Mouse (Mus musculus) MEL (cell line): Measurements from ENCODE around the gene 4930415O20Rik. TPM values are rescaled to one million over a fixed set of nuclear protein-coding genes. Genes with fewer than 3 reads are reported as not detected.

Experiments used
- DNase-seq: peaks from one replicate; pipeline ENCODE4 v3.0.0; 2011; ENCODE audit warnings: low read depth, low spot score
- H3K27ac ChIP-seq: 2 replicates; pipeline ENCODE4 v1.5.1; 2012; ENCODE audit warnings: low read depth, mild to moderate bottlenecking, control low read depth, low read length, moderate library complexity; ENCODE audit not compliant: control insufficient read depth
- H3K27me3 ChIP-seq, 2 experiments: fragments of 150-350 bp in 1 of 2; sonication (generic) in 1 of 2; 2 replicates each; pipeline ENCODE4 v1.6.1; 2012; ENCODE audit warnings: low read length in 2 of 2, mild to moderate bottlenecking in 2 of 2, improper control_type of control experiment in 1 of 2, moderate library complexity in 1 of 2; ENCODE audit not compliant: insufficient read depth in 2 of 2, control insufficient read depth in 1 of 2
- H3K36me3 ChIP-seq, 2 experiments: 2 replicates each; pipeline ENCODE4 v1.6.1; 2012 to 2014; ENCODE audit warnings: low read length in 2 of 2, improper control_type of control experiment in 1 of 2, inconsistent platforms in 1 of 2, mild to moderate bottlenecking in 1 of 2; ENCODE audit not compliant: insufficient read depth in 2 of 2, control insufficient read depth in 1 of 2
- H3K4me1 ChIP-seq, 2 experiments: fragments of 150-350 bp in 1 of 2; sonication (generic) in 1 of 2; 2 replicates each; pipeline ENCODE4 v1.6.1; 2012; ENCODE audit warnings: low read length in 2 of 2, improper control_type of control experiment in 1 of 2, mild to moderate bottlenecking in 1 of 2; ENCODE audit not compliant: insufficient read depth in 2 of 2, control insufficient read depth in 1 of 2
- H3K4me3 ChIP-seq, 2 experiments: fragments of 150-350 bp in 1 of 2; sonication (generic) in 1 of 2; 2 replicates each; pipeline ENCODE4 v1.5.1; 2012; ENCODE audit warnings: low read depth in 2 of 2, low read length in 2 of 2, mild to moderate bottlenecking in 2 of 2, moderate library complexity in 2 of 2, control low read depth in 1 of 2, improper control_type of control experiment in 1 of 2; ENCODE audit not compliant: control insufficient read depth in 1 of 2, insufficient read depth in 1 of 2
- H3K79me2 ChIP-seq: 2 replicates; pipeline ENCODE4 v1.6.1; 2012; ENCODE audit warnings: mild to moderate bottlenecking, low read length, moderate library complexity; ENCODE audit not compliant: control insufficient read depth, poor library complexity, insufficient read depth
- H3K9ac ChIP-seq: 2 replicates; pipeline ENCODE4 v1.6.1; 2012; ENCODE audit warnings: low read depth, mild to moderate bottlenecking, control low read depth, low read length, moderate library complexity; ENCODE audit not compliant: control insufficient read depth, poor library complexity, severe bottlenecking
- H3K9me3 ChIP-seq: fragments of 150-350 bp; sonication (generic); replicated peaks from 2 replicates; pipeline ENCODE4 v1.6.1; 2012; ENCODE audit warnings: mild to moderate bottlenecking, low read length, improper control_type of control experiment, moderate library complexity; ENCODE audit not compliant: insufficient read depth
- BHLHE40 ChIP-seq: IDR thresholded peaks from 2 replicates; pipeline ENCODE4 v1.6.1; 2012; ENCODE audit warnings: low read depth, mild to moderate bottlenecking, inconsistent platforms, low read length, improper control_type of control experiment, borderline replicate concordance
- CHD1 ChIP-seq: IDR thresholded peaks from 2 replicates; pipeline ENCODE4 v1.6.1; 2012; ENCODE audit warnings: low read depth, mild to moderate bottlenecking, inconsistent platforms, low read length, improper control_type of control experiment
- CHD2 ChIP-seq: IDR thresholded peaks from 2 replicates; pipeline ENCODE4 v1.6.1; 2011; ENCODE audit warnings: low read length, improper control_type of control experiment
- CTCF ChIP-seq, 3 experiments: IDR thresholded peaks in 2 of 3; conservative IDR thresholded peaks in 1 of 3; 2 replicates each; pipeline ENCODE4 v1.5.1; 2011 to 2012; ENCODE audit warnings: low read length in 3 of 3, low read depth in 2 of 3, mild to moderate bottlenecking in 2 of 3, improper control_type of control experiment in 1 of 3, inconsistent platforms in 1 of 3, mixed read lengths in 1 of 3, moderate library complexity in 1 of 3; ENCODE audit not compliant: control insufficient read depth in 1 of 3, insufficient read depth in 1 of 3, poor library complexity in 1 of 3, severe bottlenecking in 1 of 3
- E2F4 ChIP-seq: IDR thresholded peaks from 2 replicates; pipeline ENCODE4 v1.6.1; 2011; ENCODE audit warnings: low read depth, low read length, improper control_type of control experiment, borderline replicate concordance
- ELF1 ChIP-seq: IDR thresholded peaks from 2 replicates; pipeline ENCODE4 v1.6.1; 2014; ENCODE audit warnings: low read depth, mild to moderate bottlenecking, inconsistent platforms, low read length, improper control_type of control experiment, moderate library complexity
- EP300 ChIP-seq, 2 experiments: IDR thresholded peaks; 2 replicates each; pipeline ENCODE4 v1.6.1; 2011; ENCODE audit warnings: improper control_type of control experiment in 2 of 2, low read length in 2 of 2, low read depth in 1 of 2, mild to moderate bottlenecking in 1 of 2
- ETS1 ChIP-seq: IDR thresholded peaks from 2 replicates; pipeline ENCODE4 v1.6.1; 2012; ENCODE audit warnings: low read depth, mild to moderate bottlenecking, inconsistent platforms, low read length, improper control_type of control experiment, moderate library complexity
- GABPA ChIP-seq: IDR thresholded peaks from 2 replicates; pipeline ENCODE4 v1.6.1; 2012; ENCODE audit warnings: low read depth, mild to moderate bottlenecking, inconsistent platforms, low read length, improper control_type of control experiment, moderate library complexity
- GATA1 ChIP-seq: IDR thresholded peaks from 2 replicates; pipeline ENCODE4 v1.6.1; 2011; ENCODE audit warnings: low read depth, low read length, improper control_type of control experiment
- HCFC1 ChIP-seq: IDR thresholded peaks from 2 replicates; pipeline ENCODE4 v1.6.1; 2012; ENCODE audit warnings: low read depth, mild to moderate bottlenecking, inconsistent platforms, low read length, improper control_type of control experiment, moderate library complexity
- JUND ChIP-seq: IDR thresholded peaks from 2 replicates; pipeline ENCODE4 v1.6.1; 2011; ENCODE audit warnings: low read depth, mild to moderate bottlenecking, improper control_type of control experiment, low read length
- KAT2A ChIP-seq: conservative IDR thresholded peaks from 2 replicates; pipeline ENCODE4 v1.6.1; 2012; ENCODE audit warnings: low read depth, low read length, improper control_type of control experiment, inconsistent platforms
- MAFK ChIP-seq: IDR thresholded peaks from 2 replicates; pipeline ENCODE4 v1.6.1; 2011; ENCODE audit warnings: low read depth, mild to moderate bottlenecking, low read length, improper control_type of control experiment, borderline replicate concordance
- MAX ChIP-seq: IDR thresholded peaks from 2 replicates; pipeline ENCODE4 v1.6.1; 2011; ENCODE audit warnings: low read length, improper control_type of control experiment
- MAZ ChIP-seq: IDR thresholded peaks from 2 replicates; pipeline ENCODE4 v1.6.1; 2012; ENCODE audit warnings: low read depth, mild to moderate bottlenecking, inconsistent platforms, low read length, improper control_type of control experiment
- MEF2A ChIP-seq: IDR thresholded peaks from 2 replicates; pipeline ENCODE4 v1.6.1; 2014; ENCODE audit warnings: low read depth, mild to moderate bottlenecking, inconsistent platforms, low read length, improper control_type of control experiment; ENCODE audit not compliant: poor library complexity, insufficient replicate concordance, severe bottlenecking; ENCODE audit errors: extremely low read depth
- MXI1 ChIP-seq: IDR thresholded peaks from 2 replicates; pipeline ENCODE4 v1.6.1; 2011; ENCODE audit warnings: mild to moderate bottlenecking, low read depth, low read length, improper control_type of control experiment
- MYB ChIP-seq: IDR thresholded peaks from 2 replicates; pipeline ENCODE4 v1.6.1; 2011; ENCODE audit warnings: mild to moderate bottlenecking, low read depth, low read length, improper control_type of control experiment
- MYC ChIP-seq: IDR thresholded peaks from 2 replicates; pipeline ENCODE4 v1.6.1; 2011; ENCODE audit warnings: low read depth, mild to moderate bottlenecking, low read length, improper control_type of control experiment, moderate library complexity
- NRF1 ChIP-seq: IDR thresholded peaks from 2 replicates; pipeline ENCODE4 v1.6.1; 2014; ENCODE audit warnings: low read depth, mild to moderate bottlenecking, inconsistent platforms, low read length, improper control_type of control experiment, moderate library complexity; ENCODE audit not compliant: poor library complexity, insufficient read depth, severe bottlenecking
- POLR2A ChIP-seq, 2 experiments: IDR thresholded peaks; 2 replicates each; pipeline ENCODE4 v1.6.1; 2011 to 2012; ENCODE audit warnings: low read length in 2 of 2, mild to moderate bottlenecking in 2 of 2, control low read depth in 1 of 2, improper control_type of control experiment in 1 of 2, low read depth in 1 of 2, moderate library complexity in 1 of 2; ENCODE audit not compliant: control insufficient read depth in 1 of 2, insufficient read depth in 1 of 2, poor library complexity in 1 of 2
- POLR2AphosphoS2 ChIP-seq: IDR thresholded peaks from 2 replicates; pipeline ENCODE4 v1.6.1; 2011; ENCODE audit warnings: low read length, improper control_type of control experiment
- POLR2AphosphoS5 ChIP-seq: IDR thresholded peaks from 2 replicates; pipeline ENCODE4 v1.6.1; 2012; ENCODE audit warnings: low read depth, borderline replicate concordance, mild to moderate bottlenecking, inconsistent platforms, low read length, moderate library complexity, mixed read lengths
- RAD21 ChIP-seq: IDR thresholded peaks from 2 replicates; pipeline ENCODE4 v1.6.1; 2011; ENCODE audit warnings: mild to moderate bottlenecking, low read depth, low read length, improper control_type of control experiment
- RCOR1 ChIP-seq: IDR thresholded peaks from 2 replicates; pipeline ENCODE4 v1.6.1; 2012; ENCODE audit warnings: low read depth, mild to moderate bottlenecking, inconsistent platforms, low read length, improper control_type of control experiment
- SIN3A ChIP-seq: IDR thresholded peaks from 2 replicates; pipeline ENCODE4 v1.6.1; 2012; ENCODE audit warnings: low read length, improper control_type of control experiment, inconsistent platforms
- SMC3 ChIP-seq: IDR thresholded peaks from 2 replicates; pipeline ENCODE4 v1.6.1; 2011; ENCODE audit warnings: low read depth, low read length, improper control_type of control experiment
- TAL1 ChIP-seq: IDR thresholded peaks from 2 replicates; pipeline ENCODE4 v1.6.1; 2012; ENCODE audit warnings: mild to moderate bottlenecking, inconsistent platforms, low read length, moderate library complexity, mixed read lengths
- TBP ChIP-seq: IDR thresholded peaks from 2 replicates; pipeline ENCODE4 v1.8.0; 2011; ENCODE audit warnings: low read depth, low read length, improper control_type of control experiment
- TCF12 ChIP-seq: IDR thresholded peaks from 2 replicates; pipeline ENCODE4 v1.6.1; 2014; ENCODE audit warnings: low read depth, mild to moderate bottlenecking, inconsistent platforms, low read length, improper control_type of control experiment, moderate library complexity
- UBTF ChIP-seq: IDR thresholded peaks from 2 replicates; pipeline ENCODE4 v1.6.1; 2012; ENCODE audit warnings: low read depth, mild to moderate bottlenecking, inconsistent platforms, low read length, improper control_type of control experiment, moderate library complexity, borderline replicate concordance; ENCODE audit not compliant: insufficient read depth
- USF1 ChIP-seq: IDR thresholded peaks from 2 replicates; pipeline ENCODE4 v1.6.1; 2014; ENCODE audit warnings: low read depth, mild to moderate bottlenecking, inconsistent platforms, low read length, improper control_type of control experiment, moderate library complexity
- USF2 ChIP-seq, 2 experiments: IDR thresholded peaks; 2 replicates each; pipeline ENCODE4 v1.6.1; 2011 to 2012; ENCODE audit warnings: improper control_type of control experiment in 2 of 2, low read length in 2 of 2, borderline replicate concordance in 1 of 2, inconsistent platforms in 1 of 2, low read depth in 1 of 2, mild to moderate bottlenecking in 1 of 2; ENCODE audit not compliant: insufficient read depth in 1 of 2
- ZC3H11A ChIP-seq: IDR thresholded peaks from 2 replicates; pipeline ENCODE4 v1.6.1; 2012; ENCODE audit warnings: low read depth, mild to moderate bottlenecking, inconsistent platforms, low read length, improper control_type of control experiment
- ZKSCAN1 ChIP-seq: IDR thresholded peaks from 2 replicates; pipeline ENCODE4 v1.6.1; 2012; ENCODE audit warnings: low read depth, mild to moderate bottlenecking, inconsistent platforms, low read length, improper control_type of control experiment, moderate library complexity
- ZMIZ1 ChIP-seq: IDR thresholded peaks from 2 replicates; pipeline ENCODE4 v1.6.1; 2012; ENCODE audit warnings: low read depth, mild to moderate bottlenecking, inconsistent platforms, low read length, improper control_type of control experiment, moderate library complexity
- ZNF384 ChIP-seq: IDR thresholded peaks from 2 replicates; pipeline ENCODE4 v1.6.1; 2012; ENCODE audit warnings: low read depth, mild to moderate bottlenecking, inconsistent platforms, low read length, improper control_type of control experiment
- polyA plus RNA-seq, 2 experiments: library from polyadenylated mRNA; stranded (reverse) in 1 of 2; unstranded in 1 of 2; fragments of >175 nt in 1 of 2; fragments of >200 nt in 1 of 2; gene quantifications; 2 replicates each; pipeline versions ENCODE4 v1.2.1 to v1.2.4; 2012; ENCODE audit warnings: low replicate concordance in 2 of 2, low read depth in 1 of 2; ENCODE audit not compliant: insufficient read length in 2 of 2, insufficient read depth in 1 of 2, missing spikeins in 1 of 2
- total RNA-seq: library from RNA; depleted of rRNA; stranded (reverse); fragments of 300-350 nt; gene quantifications from 2 replicates; pipeline ENCODE4 v1.2.3, GENCODE M21; 2012

Gene 4930415O20Rik
- total and polyA plus RNA-seq, 3 experiments: 0.31 to 0.50 TPM; not detected in 1

GRCm38 (mm10) chr15:98608784-98609250 is 38.0 kb downstream of the 4930415O20Rik start:
- Histone ChIP-seq H3K27ac (peak overlapping the region; percentile 91), H3K4me3 (peak overlapping the region; percentile 81 to 98), H3K9me3 (no peaks in the 10 kb centered on the region), H3K27me3 (no peaks in the 10 kb centered on the region), H3K9ac (peak overlapping the region; percentile 85), H3K79me2 (peaks cover 55% of the 10 kb centered on the region), H3K4me1 (peaks cover 18 to 54% of the 10 kb centered on the region in 2 experiments), H3K36me3 (peaks cover 0 to 38% of the 10 kb centered on the region in 2 experiments; a peak in 3 of 4 replicates)
- peak; percentile 68 for DNase-seq
- TF ChIP-seq ZMIZ1 (no peak), MAFK (no peak), ZNF384 (no peak), MYC (no peak), CHD1 (no peak), ZKSCAN1 (no peak), POLR2AphosphoS2 (no peak), CHD2 (no peak), HCFC1 (peak; percentile 26; the same call in 1 of the 2 replicates), POLR2AphosphoS5 (peak; percentile 68; the same call in 1 of the 2 replicates), RAD21 (no peak), MXI1 (peak; percentile 60), ZC3H11A (no peak), CTCF (IDR thresholded peaks at IDR 0.05 in 2 of 3, conservative IDR thresholded peaks at IDR 0.05 in 1 of 3; ENCODE audit: control insufficient read depth in 1 of 3, insufficient read depth in 1 of 3, low read depth in 2 of 3, low read length in 3 of 3, poor library complexity in 1 of 3, severe bottlenecking in 1 of 3) (no peak), USF1 (no peak), E2F4 (no peak), MYB (no peak), EP300 (IDR thresholded peaks at IDR 0.05; ENCODE audit: low read depth in 1 of 2, low read length in 2 of 2) (no peak), ELF1 (no peak), TCF12 (no peak), POLR2A (IDR thresholded peaks at IDR 0.05; ENCODE audit: control insufficient read depth in 1 of 2, insufficient read depth in 1 of 2, low read depth in 1 of 2, low read length in 2 of 2, poor library complexity in 1 of 2) (peak in 1 of 2 experiments; percentile 44; a peak in 2 of 4 replicates), BHLHE40 (no peak), SMC3 (no peak), USF2 (IDR thresholded peaks at IDR 0.05; ENCODE audit: borderline replicate concordance in 1 of 2, insufficient read depth in 1 of 2, low read depth in 1 of 2, low read length in 2 of 2) (no peak), GATA1 (no peak), ETS1 (no peak), KAT2A (no peak), RCOR1 (no peak), TAL1 (no peak), MEF2A (no peak), MAZ (no peak), JUND (no peak), SIN3A (peak; percentile 17; the same call in 1 of the 2 replicates), TBP (no peak), NRF1 (no peak), UBTF (no peak), GABPA (no peak), MAX (no peak)
